Mouse (Mus musculus): ENCODE measurements around the gene Gm10409.
"Not testable (repeated sequence)": the region's sequence is repeated elsewhere in the genome, so short reads cannot be mapped to it uniquely, and the experiment has no call there.

Gene Gm10409

GRCm38 (mm10) chr14:3412314-3412713 lies at the start of gene Gm10409:
Gm10409 (plus strand) TSS chr14:3412614.
- not testable (repeated sequence) for DNase-seq

GRCm38 (mm10) chr14:3394793-3395192 lies 17.6 kb upstream of the Gm10409 start, which contains the start of gene Gm10413:
Gm10413 (plus strand) TSS chr14:3395093.
- DNase-seq = not testable (repeated sequence)

DNA sequence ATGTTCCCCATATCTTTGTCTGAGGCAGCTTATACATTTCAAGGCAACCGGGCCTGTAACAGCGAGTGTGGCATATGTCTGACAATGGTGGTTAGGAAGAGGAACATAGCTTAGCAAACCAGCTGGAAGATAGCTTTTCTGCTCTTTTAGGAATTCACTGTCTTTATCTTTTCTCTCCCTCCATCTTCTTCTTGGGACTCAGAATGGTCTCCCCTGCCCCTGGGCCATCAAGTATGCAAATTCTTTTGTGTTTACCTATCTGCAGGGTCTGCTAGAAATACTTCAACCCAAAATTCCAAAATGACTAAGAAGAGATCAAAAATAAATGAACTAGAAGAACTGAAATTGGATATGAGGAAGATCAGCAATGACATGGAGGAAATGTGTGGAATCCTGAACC lies 15.4 kb downstream of the Gm10409 start, which contains the start of gene Gm3005:
TSS of gene Gm3005 (plus strand) at position 301 of the 400 bp plus-strand sequence.
- DNase-seq = not testable (repeated sequence)

DNA sequence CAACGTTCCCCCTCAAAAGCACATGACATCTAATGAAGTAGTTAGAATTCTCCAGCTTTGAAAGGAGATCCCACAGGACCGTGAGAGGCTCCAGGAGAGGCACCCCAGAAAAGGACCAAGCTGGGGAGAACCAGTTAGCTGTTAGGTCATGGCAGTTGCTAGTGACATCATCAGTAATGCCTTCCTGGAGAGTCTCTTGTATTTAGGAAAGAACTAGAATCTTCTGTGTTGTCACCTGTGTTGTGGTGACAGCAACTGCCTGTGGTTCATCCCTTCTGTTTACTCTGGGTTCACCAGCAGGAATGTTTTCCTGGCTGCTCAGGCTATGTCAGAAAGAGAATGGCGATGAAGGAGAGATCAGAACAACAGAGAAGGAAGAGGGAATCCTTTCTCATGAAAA lies 36.7 kb downstream of the Gm10409 start, which contains the start of gene Gm10408:
TSS of gene Gm10408 (plus strand) at position 301 of the 400 bp plus-strand sequence.
- DNase-seq = not testable (repeated sequence)

Measured in thymus, adult 18-20 months (tissue).